Mouse (Mus musculus) embryo, embryonic 10.5 days (tissue): ENCODE data around the gene Ubxn7.
"Not testable (repeated sequence)": the region's sequence is repeated elsewhere in the genome, so short reads cannot be mapped to it uniquely, and the experiment has no call there.

ENCODE experiments used
- DNase-seq: peaks from one replicate; pipeline ENCODE4 v3.0.0-alpha.2; 2015; ENCODE audit warnings: low spot score

Gene Ubxn7

GRCm38 (mm10) chr16:32332040-32332555, at the start of gene Ubxn7:
Ubxn7 (plus strand) TSS chr16:32332257.
- peak; percentile 98 for DNase-seq

DNA sequence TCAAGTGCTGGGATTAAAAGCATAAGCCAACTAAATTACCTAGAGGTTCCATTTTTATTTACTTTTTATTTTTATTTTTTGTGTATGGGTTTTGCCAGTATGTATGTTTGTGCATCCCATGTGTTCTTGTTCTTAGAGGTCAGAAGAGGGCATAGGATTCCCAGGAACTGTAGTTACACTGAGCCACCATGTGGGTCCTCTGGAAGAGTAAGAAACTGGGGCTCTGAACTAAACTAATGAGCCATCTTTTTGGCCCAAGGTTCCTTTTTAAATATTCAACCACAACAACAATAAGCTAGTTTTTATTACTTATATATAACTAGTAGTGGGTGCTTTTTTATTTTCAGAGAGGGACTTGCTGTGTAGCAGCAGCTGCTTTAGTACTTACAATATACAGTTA, 49.4 kb upstream of the Ubxn7 start:
- DNase-seq: no peak

DNA sequence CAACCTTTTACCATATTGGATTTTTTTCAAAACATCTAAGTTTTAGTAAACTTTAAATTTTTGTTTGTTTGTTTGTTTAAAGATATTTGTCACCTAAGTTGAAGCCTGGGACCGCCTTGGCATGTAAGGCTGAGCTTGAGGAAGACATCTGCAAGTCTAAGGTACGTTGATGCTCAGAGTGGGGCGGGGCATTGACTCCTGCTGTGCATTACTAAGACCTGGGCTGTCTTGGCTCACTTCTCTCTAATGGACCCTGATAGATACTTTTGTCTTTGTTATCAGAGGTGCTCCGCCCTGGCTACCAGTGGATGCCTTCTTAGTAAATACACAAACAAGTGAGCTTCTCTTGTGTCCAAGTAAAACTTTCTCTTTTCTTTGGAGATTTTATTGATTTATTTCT, 40.2 kb upstream of the Ubxn7 start:
- no peak for DNase-seq

- not testable (repeated sequence) for DNase-seq
These were observed 32.4 kb upstream of the Ubxn7 start for GRCm38 (mm10) chr16:32299617-32300016.

DNA sequence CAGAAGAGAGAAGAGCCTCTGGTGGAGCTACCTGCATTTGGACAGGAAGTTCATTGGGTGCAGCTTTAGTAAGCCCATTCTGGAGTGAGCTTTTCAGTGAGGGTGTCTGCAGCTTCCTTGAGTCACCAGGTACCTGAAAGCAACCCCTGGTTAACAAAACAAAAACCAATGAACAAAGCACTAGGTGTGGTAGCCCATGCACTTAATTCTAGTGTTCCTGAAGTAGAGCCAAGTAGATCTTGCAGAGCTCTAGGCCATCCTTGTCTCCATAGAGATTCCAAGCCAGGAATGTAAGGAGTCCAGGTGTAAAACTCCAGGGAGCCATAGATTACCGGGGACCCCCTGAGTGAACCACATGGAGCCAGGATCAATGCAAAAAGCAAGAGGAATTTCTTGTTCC, 29.0 kb upstream of the Ubxn7 start:
- no peak for DNase-seq

DNA sequence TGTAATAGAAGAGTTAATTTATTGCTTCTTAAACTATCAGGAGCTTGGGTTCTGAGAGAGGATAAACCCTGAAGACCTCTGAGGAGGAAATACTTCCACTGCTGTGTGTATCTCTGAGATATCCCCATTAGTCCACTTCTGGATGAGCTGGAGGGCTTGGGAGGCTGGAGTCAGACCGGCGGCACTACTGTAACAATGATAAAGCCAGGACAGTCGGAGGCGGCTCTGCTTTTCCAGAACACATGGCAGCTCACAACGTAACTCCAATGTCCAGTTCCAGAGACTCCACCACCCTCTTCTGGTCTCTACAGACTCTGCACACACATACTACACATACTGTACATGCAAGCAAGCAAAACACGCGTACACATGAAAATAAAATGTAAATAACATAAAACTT, 28.2 kb upstream of the Ubxn7 start:
- DNase-seq: no peak

GRCm38 (mm10) chr16:32311970-32312369, 20.1 kb upstream of the Ubxn7 start:
- no peak for DNase-seq

GRCm38 (mm10) chr16:32312386-32312785, 19.7 kb upstream of the Ubxn7 start:
- peak; percentile 19 for DNase-seq

- DNase-seq: peak; percentile 14
These were observed 19.2 kb upstream of the Ubxn7 start for GRCm38 (mm10) chr16:32312859-32313258.

GRCm38 (mm10) chr16:32316601-32317000, 15.5 kb upstream of the Ubxn7 start:
- no peak for DNase-seq

DNA sequence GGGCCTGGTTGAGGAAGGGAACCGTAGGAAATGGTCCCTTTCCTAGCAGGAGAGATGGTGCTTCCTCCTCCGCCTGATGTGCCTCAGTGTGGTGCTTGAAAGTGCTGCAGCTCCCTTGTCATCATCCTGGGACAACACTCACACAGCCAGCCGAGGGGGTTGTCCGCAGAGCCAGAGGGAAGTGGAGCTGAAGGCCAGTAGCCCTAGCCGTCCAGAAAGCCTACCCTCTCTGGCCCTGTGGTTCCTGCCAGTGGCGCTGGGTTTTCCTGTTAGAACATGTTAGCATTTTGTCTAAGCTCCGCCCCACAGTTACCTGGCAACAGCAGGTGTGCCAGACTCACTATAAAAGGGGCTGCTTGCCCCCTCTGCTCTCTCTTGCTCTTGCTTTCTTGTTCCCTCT, 8.1 kb upstream of the Ubxn7 start:
- DNase-seq: no peak

GRCm38 (mm10) chr16:32330876-32331670, 984 bp upstream of the Ubxn7 start:
- DNase-seq: peak; percentile 52

GRCm38 (mm10) chr16:32332556-32333511, 777 bp downstream of the Ubxn7 start:
- DNase-seq: peak; percentile 81

- DNase-seq: no peak
These were observed 3.1 kb downstream of the Ubxn7 start for GRCm38 (mm10) chr16:32335146-32335545.

- DNase-seq: no peak
These were observed 4.1 kb downstream of the Ubxn7 start for GRCm38 (mm10) chr16:32336026-32336780.

GRCm38 (mm10) chr16:32337001-32337400, 4.9 kb downstream of the Ubxn7 start:
- DNase-seq: no peak

- DNase-seq: no peak
These were observed 8.4 kb downstream of the Ubxn7 start for GRCm38 (mm10) chr16:32340451-32340850.

GRCm38 (mm10) chr16:32345521-32345920, 13.5 kb downstream of the Ubxn7 start:
- no peak for DNase-seq

GRCm38 (mm10) chr16:32350776-32351175, 18.7 kb downstream of the Ubxn7 start:
- DNase-seq: no peak

DNA sequence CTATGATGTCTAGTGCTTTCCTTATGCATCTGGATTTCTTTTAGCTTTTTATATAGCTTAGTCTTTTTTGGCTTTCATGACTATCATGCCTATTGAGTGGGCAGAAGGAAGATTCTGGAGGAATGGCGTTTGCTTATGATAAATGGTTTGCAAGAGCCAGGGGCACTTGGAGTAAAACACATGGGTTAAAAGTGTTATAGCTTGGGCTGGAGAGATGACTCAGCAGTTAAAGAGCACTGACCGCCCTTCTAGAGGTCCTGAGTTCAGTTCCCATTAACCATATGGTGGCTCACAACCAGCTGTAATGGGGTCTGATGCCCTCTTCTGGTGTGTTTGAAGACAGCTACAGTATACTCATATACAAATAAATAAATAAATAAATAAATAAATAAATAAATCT, 31.5 kb downstream of the Ubxn7 start:
- DNase-seq: no peak

- DNase-seq: peak; percentile 22
These were observed 39.3 kb downstream of the Ubxn7 start for GRCm38 (mm10) chr16:32371351-32371750.

- DNase-seq: no peak
These were observed 47.5 kb downstream of the Ubxn7 start for GRCm38 (mm10) chr16:32379575-32379974.
